Mouse (Mus musculus) limb, embryonic 11.5 days (tissue): ENCODE measurements around the gene Yif1b. TPM values are rescaled to one million over a fixed set of nuclear protein-coding genes. Genes with fewer than 3 reads are reported as not detected.
"Not testable (repeated sequence)": the region's sequence is repeated elsewhere in the genome, so short reads cannot be mapped to it uniquely, and the experiment has no call there.

Experiments used
- ATAC-seq: fragments of 200-750 bp; cut with Nextera tagmentation; 2 replicates; pipeline ENCODE4 v1.8.0; 2017; ENCODE audit warnings: low read depth; ENCODE audit not compliant: insufficient number of reproducible peaks, low FRiP score, low TSS enrichment
- DNase-seq: peaks from one replicate; pipeline ENCODE4 v3.0.0-alpha.2; 2015; ENCODE audit warnings: low spot score
- H3K27ac ChIP-seq: fragments of 300-500 bp; sonication (generic); replicated peaks from 2 replicates; pipeline ENCODE4 v1.5.1; 2014; ENCODE audit warnings: low read depth, mild to moderate bottlenecking, low read length
- H3K27me3 ChIP-seq: fragments of 300-500 bp; sonication (generic); 2 replicates; pipeline ENCODE4 v1.6.1; 2014; ENCODE audit warnings: mild to moderate bottlenecking, low read length, mixed read lengths; ENCODE audit not compliant: control insufficient read depth, insufficient read depth
- H3K36me3 ChIP-seq: fragments of 300-500 bp; sonication (generic); 2 replicates; pipeline ENCODE4 v1.6.1; 2014; ENCODE audit warnings: mild to moderate bottlenecking, low read length, moderate library complexity, mixed read lengths; ENCODE audit not compliant: control insufficient read depth, insufficient read depth
- H3K4me1 ChIP-seq: fragments of 300-500 bp; sonication (generic); 2 replicates; pipeline ENCODE4 v1.6.1; 2014; ENCODE audit warnings: low read length, mixed read lengths; ENCODE audit not compliant: control insufficient read depth, insufficient read depth
- H3K4me2 ChIP-seq: fragments of 300-500 bp; sonication (generic); 2 replicates; pipeline ENCODE4 v1.6.1; 2014; ENCODE audit warnings: low read depth, mild to moderate bottlenecking, moderate library complexity; ENCODE audit not compliant: severe bottlenecking
- H3K4me3 ChIP-seq: fragments of 300-500 bp; sonication (generic); 2 replicates; pipeline ENCODE4 v1.5.1; 2014; ENCODE audit warnings: low read depth, low read length
- H3K9ac ChIP-seq: fragments of 300-500 bp; sonication (generic); 2 replicates; pipeline ENCODE4 v1.6.1; 2014; ENCODE audit warnings: mild to moderate bottlenecking, low read length
- H3K9me3 ChIP-seq: fragments of 300-500 bp; sonication (generic); 2 replicates; pipeline ENCODE4 v1.6.1; 2016; ENCODE audit warnings: low read length; ENCODE audit not compliant: control insufficient read depth
- WGBS: fragments of 180-500 bp; shearing (Covaris S2); extraction: QIAGEN DNeasy Blood & Tissue Kit; methylation state at CpG from one replicate; pipeline ENCODE4 v1.1.7; 2014; 5-methylcytosine and 5-hydroxymethylcytosine counted together
- polyA plus RNA-seq: library from polyadenylated mRNA; unstranded; fragments of >200 nt; fragmentation: Nextera tagmentation; extraction: Ambion mirVana; gene quantifications from 2 replicates; pipeline ENCODE4 v1.2.1, GENCODE M21; 2014

Yif1b gene
- polyA plus RNA-seq, 1 experiment from 2014 or later, result 101 TPM

- Histone ChIP-seq H3K4me1 (no peaks in the 10 kb centered on the region), H3K27ac (no peak within 1 kb of the TSS), H3K27me3 (peaks cover 26% of the 10 kb centered on the region), H3K36me3 (no peaks in the 10 kb centered on the region), H3K4me2 (peak within 1 kb of the TSS; percentile 90), H3K9me3 (no peaks in the 10 kb centered on the region), H3K4me3 (peak within 1 kb of the TSS; percentile 53), H3K9ac (peak within 1 kb of the TSS; percentile 75)
- peak; percentile 26; the same call in 1 of the 2 replicates for ATAC-seq
- 2% methylated on average over 56 of the region's 62 CpGs for WGBS
- peak; percentile 41 for DNase-seq
Measured at GRCm38 (mm10) chr7:29232247-29233013, 5.7 kb upstream of the Yif1b start, which contains the start of gene Kcnk6. TSS of gene Kcnk6 (minus strand) at chr7:29232515.

DNA sequence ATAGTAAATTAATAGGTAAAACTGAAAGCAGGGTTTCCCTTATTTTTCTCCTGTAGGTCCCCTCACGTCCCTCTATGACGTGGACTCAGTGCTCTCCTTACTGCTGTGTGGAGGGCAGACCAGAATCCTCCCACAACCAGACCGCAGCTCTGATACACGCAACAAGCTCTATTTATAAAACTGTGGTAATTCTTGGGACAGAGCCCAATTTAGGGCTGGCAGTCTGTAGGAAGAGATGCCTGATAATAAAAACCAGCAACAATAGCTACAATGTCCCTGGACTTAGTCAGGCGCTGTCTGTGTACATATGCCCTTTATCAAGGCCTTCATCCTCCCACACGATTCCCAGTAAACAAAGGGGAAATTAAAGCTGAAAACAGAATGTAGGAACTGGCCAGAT is 4.4 kb upstream of the Yif1b start:
- Histone ChIP-seq H3K4me3 (no peak overlapping the region), H3K4me2 (no peak overlapping the region), H3K36me3 (no peaks in the 10 kb centered on the region), H3K27ac (no peak overlapping the region), H3K4me1 (no peaks in the 10 kb centered on the region; the same call in 1 of the 2 replicates), H3K9ac (no peak overlapping the region), H3K27me3 (peaks cover 26% of the 10 kb centered on the region), H3K9me3 (no peaks in the 10 kb centered on the region)
- ATAC-seq (no peak), DNase-seq (no peak)
- 85% methylated on average over 6 of the region's 6 CpGs for WGBS

GRCm38 (mm10) chr7:29234661-29235060 is 3.5 kb upstream of the Yif1b start:
- H3K27me3 ChIP-seq, result peaks cover 26% of the 10 kb centered on the region
- no peaks in the 10 kb centered on the region for H3K36me3 ChIP-seq
- no peak overlapping the region for H3K4me3 ChIP-seq
- no peaks in the 10 kb centered on the region for H3K9me3 ChIP-seq
- no peak for DNase-seq
- peaks cover 2% of the 10 kb centered on the region; the same call in 1 of the 2 replicates for H3K4me1 ChIP-seq
- H3K27ac ChIP-seq, result no peak overlapping the region
- ATAC-seq, result no peak
- WGBS, result 65% methylated on average over 5 of the region's 5 CpGs
- no peak overlapping the region for H3K4me2 ChIP-seq
- no peak overlapping the region for H3K9ac ChIP-seq

DNA sequence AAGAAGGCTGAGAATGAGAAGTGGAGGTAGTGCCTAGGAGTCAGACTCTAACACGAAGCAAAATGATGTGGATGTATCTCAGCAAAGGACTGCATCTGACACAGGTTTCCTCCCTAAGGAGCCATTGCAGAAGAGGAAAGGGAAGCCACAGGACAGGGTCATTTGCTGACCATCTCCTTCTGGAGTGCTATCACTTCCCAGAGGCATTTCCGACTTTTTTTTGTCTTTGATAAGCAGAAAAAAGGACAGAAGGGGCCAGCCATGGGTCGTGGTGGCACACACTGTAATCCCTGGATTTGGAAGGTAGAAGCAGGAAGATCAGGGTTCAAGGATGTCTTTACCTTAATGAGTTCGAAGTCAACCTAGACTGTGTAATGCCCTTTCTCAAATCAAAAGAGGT is 1.5 kb upstream of the Yif1b start:
- 82% methylated on average over 4 of the region's 4 CpGs for WGBS

DNA sequence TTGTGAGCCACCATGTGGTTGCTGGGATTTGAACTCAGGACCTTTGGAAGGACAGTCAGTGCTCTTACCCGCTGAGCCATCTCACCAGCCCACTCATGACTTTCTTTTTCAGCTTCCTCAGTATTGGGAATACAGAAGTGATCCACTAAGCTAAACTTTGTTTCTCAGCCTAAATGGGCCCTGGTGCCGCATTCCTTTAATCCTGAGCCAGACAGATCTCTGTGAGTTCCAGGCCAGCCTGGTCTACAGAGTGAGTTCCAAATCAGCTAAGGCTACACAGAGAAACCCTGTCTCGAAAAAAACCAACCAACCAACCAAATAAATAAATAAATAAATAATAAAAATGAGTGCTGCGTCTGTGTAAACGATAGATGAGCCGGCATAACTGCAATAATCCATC is 533 bp upstream of the Yif1b start:
- ATAC-seq, H3K27me3 ChIP-seq, H3K36me3 ChIP-seq, H3K9me3 ChIP-seq, H3K4me1 ChIP-seq, DNase-seq: not testable (repeated sequence)
- H3K4me2 ChIP-seq, result peak overlapping the region; percentile 75
- H3K4me3 ChIP-seq, result peak overlapping the region; percentile 59
- WGBS, result 27% methylated on average over 6 of the region's 6 CpGs
- peak overlapping the region; percentile 49 for H3K9ac ChIP-seq
- peak overlapping the region; percentile 52; the same call in 1 of the 2 replicates for H3K27ac ChIP-seq

More for the DNA sequence above, 1.5 kb upstream of the Yif1b start:
- Histone ChIP-seq H3K4me3 (no peak overlapping the region), H3K9ac (no peak overlapping the region), H3K27ac (no peak overlapping the region), H3K9me3 (no peaks in the 10 kb centered on the region), H3K36me3 (no peaks in the 10 kb centered on the region), H3K4me1 (peaks cover 2% of the 10 kb centered on the region; the same call in 1 of the 2 replicates), H3K27me3 (peaks cover 15% of the 10 kb centered on the region), H3K4me2 (no peak overlapping the region)
- DNase-seq, result no peak
- ATAC-seq, result no peak

- H3K27me3 ChIP-seq, result 0 out of 2 replicates have a peak, but pooled peaks cover 3% of the 10 kb centered on the region
- H3K4me1 ChIP-seq, result peaks cover 6% of the 10 kb centered on the region
- peaks cover 14% of the 10 kb centered on the region for H3K36me3 ChIP-seq
- WGBS, result 89% methylated on average over 7 of the region's 7 CpGs
- no peak overlapping the region for H3K4me3 ChIP-seq
- no peak overlapping the region for H3K27ac ChIP-seq
- no peak overlapping the region for H3K9ac ChIP-seq
- no peak for ATAC-seq
- no peak for DNase-seq
- no peak overlapping the region for H3K4me2 ChIP-seq
- H3K9me3 ChIP-seq, result no peaks in the 10 kb centered on the region
Measured at GRCm38 (mm10) chr7:29244732-29245416, 6.7 kb downstream of the Yif1b start.

DNA sequence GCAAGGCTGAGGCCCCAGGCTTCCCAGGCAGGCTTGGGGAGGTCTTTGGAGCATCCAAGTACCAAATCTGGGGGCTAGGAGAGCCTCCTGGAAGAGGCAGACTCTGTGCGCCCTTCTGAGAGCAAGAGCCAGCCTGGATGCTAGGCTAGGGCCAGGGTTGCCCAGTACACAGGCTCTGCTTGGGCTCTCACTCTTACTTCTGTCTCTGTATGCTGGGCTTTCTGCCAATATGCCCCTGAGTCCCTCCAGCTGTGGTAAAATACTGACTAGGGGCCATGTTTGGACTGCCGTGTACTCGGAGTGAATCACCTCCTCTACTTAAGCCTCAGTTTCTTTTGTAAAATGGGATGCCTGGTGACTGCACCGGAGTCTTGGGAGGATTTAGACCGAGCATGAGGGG is 7.9 kb downstream of the Yif1b start:
- DNase-seq (no peak), ATAC-seq (no peak)
- Histone ChIP-seq H3K4me1 (peaks cover 6% of the 10 kb centered on the region), H3K36me3 (peaks cover 14% of the 10 kb centered on the region), H3K9ac (no peak overlapping the region), H3K4me2 (no peak overlapping the region), H3K27ac (no peak overlapping the region), H3K9me3 (no peaks in the 10 kb centered on the region), H3K4me3 (no peak overlapping the region), H3K27me3 (0 out of 2 replicates have a peak, but pooled peaks cover 3% of the 10 kb centered on the region)
- 93% methylated on average over 5 of the region's 5 CpGs for WGBS

GRCm38 (mm10) chr7:29246619-29247313 is 8.6 kb downstream of the Yif1b start:
- peaks cover 6% of the 10 kb centered on the region for H3K4me1 ChIP-seq
- no peak overlapping the region for H3K4me2 ChIP-seq
- no peak overlapping the region for H3K27ac ChIP-seq
- DNase-seq (no peak), ATAC-seq (no peak)
- H3K9me3 ChIP-seq, result no peaks in the 10 kb centered on the region
- no peak overlapping the region for H3K4me3 ChIP-seq
- whole genome bisulfite sequencing, result 86% methylated on average over 21 of the region's 21 CpGs
- peaks cover 14% of the 10 kb centered on the region for H3K36me3 ChIP-seq
- H3K9ac ChIP-seq, result no peak overlapping the region
- H3K27me3 ChIP-seq, result 0 out of 2 replicates have a peak, but pooled peaks cover 3% of the 10 kb centered on the region
